Mouse (Mus musculus) right cerebral cortex, postnatal 36 days (tissue): Measurements from ENCODE around the gene Tbc1d1.

Experiments used
- DNase-seq, 2 experiments: peaks; one replicate each; pipeline ENCODE4 v3.0.0; 2022; ENCODE audit warnings: low spot score in 2 of 2, mixed read lengths in 1 of 2

The Tbc1d1 gene

GRCm38 (mm10) chr5:64237693-64238092 lies 81.6 kb downstream of the Tbc1d1 start:
- DNase-seq = no peak

- no peak for DNase-seq
These were observed 83.0 kb downstream of the Tbc1d1 start for GRCm38 (mm10) chr5:64238894-64239652.

DNA sequence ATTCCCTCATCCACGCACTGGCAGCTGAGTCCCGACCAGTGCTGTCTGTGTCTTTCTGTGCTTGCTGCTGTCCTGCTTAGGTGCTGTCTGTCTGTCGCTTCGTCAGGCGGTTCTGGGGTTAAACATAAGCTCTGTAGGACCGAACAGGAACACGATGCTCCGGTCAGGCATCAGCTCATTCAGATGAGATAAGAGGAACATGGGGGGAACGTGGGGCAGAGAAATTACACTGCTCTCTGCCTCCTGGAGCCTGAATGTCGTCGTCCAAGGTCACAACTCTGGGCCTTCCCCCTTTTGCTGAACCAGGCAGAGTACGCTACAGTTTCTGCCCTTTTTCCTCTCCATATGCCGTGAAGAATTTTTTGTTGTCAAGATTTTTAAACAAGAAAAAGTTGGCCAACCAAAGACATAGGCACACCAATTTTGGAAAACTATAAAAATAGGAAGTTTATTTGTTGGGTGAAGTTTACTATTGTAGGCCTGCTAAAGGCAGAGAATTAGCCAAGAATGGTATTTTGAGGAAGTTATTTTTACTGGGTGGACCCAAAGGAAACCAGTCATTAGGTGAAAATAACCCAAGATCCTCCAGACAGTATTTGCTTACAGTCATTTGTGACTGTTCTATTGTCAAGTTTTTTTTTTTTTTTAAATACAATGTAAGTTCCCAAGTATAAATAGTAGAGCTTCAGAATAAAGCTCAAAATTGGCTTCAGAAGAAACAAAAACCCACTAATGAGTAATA lies 85.0 kb downstream of the Tbc1d1 start:
- no peak for DNase-seq

- DNase-seq = no peak
These were observed 85.8 kb downstream of the Tbc1d1 start for GRCm38 (mm10) chr5:64241867-64242266.

DNA sequence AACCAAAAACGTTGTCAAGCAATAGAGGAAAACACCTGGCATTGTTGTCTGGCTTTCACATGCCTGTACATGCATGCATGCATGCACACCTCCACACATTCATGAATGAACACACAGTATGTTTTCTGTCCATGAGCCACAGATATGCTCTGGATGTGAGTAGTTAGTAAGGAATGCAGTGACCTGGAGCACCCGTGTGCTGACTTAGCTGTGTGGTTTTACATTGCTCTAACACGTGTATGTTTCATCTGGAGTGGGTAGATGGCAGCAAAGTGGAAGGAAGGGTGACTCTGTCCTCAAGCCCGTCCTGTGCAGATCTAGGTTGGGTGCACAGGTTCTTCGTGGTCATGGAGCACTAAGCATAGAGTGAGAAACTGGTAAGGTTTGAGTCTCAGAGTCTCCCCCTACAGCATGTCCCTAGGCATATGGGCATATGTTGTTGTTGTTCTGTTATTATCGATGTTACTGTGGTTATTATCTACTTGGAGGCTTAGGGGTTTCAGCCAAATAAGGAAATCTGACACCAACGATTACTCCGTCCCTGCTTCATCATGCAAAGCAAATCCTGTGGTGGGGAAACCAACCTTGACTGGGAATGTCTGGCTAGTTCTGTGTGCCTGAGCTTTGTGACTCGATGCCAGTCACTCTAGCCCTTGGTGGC lies 86.8 kb downstream of the Tbc1d1 start:
- no peak for DNase-seq

DNA sequence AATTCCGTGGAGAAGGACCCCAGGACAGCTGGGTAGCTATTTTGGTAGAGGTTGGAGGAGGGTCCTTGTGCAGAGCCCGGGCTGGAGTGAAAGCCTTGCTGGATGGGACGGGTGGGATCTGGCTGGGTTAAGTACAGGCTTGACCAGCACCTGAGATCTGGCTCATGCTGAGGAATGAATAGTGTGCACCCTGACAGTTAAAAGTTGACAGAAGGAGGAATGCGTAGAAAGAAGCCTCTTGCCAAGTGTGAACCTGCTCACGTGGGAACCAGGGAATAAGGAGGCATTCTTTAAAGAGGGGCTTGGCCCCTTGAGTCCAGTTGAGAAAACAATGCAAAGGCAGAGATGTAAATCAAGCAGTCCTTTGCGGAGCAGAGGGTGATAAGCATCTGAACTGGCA lies 87.6 kb downstream of the Tbc1d1 start:
- DNase-seq = no peak

DNA sequence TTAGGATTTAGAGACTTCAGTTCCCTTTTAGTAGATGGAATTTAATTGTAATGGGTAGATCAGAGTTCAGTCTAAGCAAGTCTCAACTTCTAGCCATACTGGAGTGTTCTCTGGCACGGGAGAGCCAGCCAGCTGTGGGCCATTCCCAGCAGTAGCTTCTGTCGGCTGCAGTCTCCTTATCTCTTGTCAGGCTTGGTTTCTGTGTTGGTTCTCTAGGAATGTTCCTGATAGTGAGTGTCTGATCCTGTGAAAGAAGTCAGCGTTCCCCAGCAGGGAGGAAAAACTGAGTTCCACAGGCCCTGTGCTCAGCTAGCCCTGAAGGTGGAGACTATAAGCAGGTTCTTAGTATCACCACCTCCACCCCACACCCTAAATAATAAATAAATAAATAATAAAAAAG lies 88.2 kb downstream of the Tbc1d1 start:
- no peak for DNase-seq

DNA sequence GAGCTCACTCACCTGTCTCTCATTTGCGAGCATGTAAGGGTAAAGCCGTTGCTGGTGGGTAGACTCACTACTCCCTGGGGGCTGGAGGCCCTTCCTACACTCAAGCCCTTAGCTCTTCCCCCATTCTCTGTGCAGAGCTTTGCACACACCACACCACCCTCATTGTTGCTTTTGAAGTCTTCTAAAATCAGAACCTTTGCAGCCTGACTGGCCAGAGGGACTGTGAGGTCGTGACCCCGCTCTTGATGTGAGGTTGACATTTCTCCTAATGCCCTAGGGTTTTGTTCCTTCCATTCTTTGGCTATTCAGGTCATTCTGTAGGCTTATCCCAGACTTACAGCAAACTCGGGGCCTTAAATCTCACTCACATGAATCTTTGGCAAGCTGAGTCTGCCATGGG lies 88.6 kb downstream of the Tbc1d1 start:
- DNase-seq = no peak

GRCm38 (mm10) chr5:64251435-64251834 lies 95.3 kb downstream of the Tbc1d1 start:
- no peak for DNase-seq

- DNase-seq = no peak
These were observed 98.2 kb downstream of the Tbc1d1 start for GRCm38 (mm10) chr5:64254278-64254677.

DNA sequence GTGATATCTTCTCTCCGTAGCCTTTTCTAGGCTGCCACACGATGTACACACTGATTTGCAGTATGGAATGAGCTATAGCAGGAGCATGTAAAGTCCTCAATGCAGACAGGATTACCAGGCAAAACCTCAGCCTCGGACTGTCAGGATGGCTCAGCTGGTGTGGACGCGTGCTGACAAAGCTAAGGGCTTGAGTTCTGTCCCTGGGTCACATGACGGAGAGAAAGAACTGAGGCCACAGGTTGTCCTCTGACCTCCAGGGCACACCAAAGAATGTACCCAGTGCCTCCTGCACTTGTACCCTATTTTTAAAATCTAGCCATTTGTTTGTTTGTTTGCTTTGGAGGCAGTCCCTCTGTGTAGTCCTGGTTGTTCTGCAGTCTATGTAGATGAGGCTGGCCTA lies 98.9 kb downstream of the Tbc1d1 start:
- DNase-seq = no peak

- no peak for DNase-seq
These were observed 107.2 kb downstream of the Tbc1d1 start for GRCm38 (mm10) chr5:64263348-64263747.

DNA sequence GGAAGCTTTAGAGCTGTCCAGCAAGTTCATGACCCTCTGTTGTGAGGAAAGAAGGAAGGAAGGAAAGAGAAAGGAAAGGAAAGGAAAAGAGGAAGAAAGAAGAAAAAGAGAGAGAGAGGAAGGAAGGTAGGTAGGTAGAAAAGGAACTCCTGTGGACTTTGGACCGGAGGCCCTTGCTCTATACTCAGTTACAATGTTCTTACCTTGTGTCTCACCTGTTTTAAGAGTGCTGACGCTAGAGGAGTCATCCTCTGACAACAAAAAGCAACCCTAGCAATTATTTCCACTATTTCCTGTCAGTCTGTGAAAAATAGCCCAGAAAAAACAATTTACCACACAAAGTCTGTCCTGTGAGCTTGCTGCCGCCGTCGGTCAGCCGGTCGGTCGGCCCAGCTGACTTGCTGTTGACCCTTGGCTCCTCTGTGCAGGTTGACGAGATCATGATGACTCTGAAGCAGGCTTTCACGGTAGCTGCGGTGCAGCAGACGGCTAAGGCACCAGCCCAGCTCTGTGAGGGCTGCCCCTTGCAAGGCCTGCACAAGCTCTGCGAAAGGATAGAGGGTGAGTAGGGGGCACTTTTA lies 107.9 kb downstream of the Tbc1d1 start:
- DNase-seq = no peak

GRCm38 (mm10) chr5:64265145-64265544 lies 109.0 kb downstream of the Tbc1d1 start:
- no peak for DNase-seq

- no peak for DNase-seq
These were observed 109.8 kb downstream of the Tbc1d1 start for GRCm38 (mm10) chr5:64265906-64266305.

GRCm38 (mm10) chr5:64266534-64266933 lies 110.4 kb downstream of the Tbc1d1 start:
- DNase-seq = no peak

- DNase-seq = no peak
These were observed 111.2 kb downstream of the Tbc1d1 start for GRCm38 (mm10) chr5:64267279-64267678.

DNA sequence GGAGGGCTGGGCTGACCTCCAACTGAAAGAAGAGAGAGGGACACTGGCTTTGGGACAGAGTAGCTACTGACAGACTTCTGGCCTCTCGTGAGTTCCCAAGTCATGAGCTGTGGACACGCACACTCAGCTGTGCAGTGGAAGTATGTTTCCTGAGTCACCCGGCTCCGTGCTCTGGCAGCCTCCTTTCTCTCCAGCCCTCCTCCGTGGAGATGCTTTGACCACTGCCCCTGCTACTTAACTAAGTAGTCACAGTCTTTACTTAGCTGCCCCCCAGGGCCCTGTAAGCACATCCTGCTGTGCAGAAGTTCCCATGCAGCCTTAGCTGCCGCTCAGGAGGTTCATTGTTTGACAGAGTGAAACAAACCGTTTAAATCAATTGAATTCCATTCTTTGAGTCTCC lies 113.6 kb downstream of the Tbc1d1 start:
- DNase-seq = no peak

- no peak for DNase-seq
These were observed 117.4 kb downstream of the Tbc1d1 start for GRCm38 (mm10) chr5:64273517-64273916.

GRCm38 (mm10) chr5:64274296-64274695 lies 118.2 kb downstream of the Tbc1d1 start:
- no peak for DNase-seq

DNA sequence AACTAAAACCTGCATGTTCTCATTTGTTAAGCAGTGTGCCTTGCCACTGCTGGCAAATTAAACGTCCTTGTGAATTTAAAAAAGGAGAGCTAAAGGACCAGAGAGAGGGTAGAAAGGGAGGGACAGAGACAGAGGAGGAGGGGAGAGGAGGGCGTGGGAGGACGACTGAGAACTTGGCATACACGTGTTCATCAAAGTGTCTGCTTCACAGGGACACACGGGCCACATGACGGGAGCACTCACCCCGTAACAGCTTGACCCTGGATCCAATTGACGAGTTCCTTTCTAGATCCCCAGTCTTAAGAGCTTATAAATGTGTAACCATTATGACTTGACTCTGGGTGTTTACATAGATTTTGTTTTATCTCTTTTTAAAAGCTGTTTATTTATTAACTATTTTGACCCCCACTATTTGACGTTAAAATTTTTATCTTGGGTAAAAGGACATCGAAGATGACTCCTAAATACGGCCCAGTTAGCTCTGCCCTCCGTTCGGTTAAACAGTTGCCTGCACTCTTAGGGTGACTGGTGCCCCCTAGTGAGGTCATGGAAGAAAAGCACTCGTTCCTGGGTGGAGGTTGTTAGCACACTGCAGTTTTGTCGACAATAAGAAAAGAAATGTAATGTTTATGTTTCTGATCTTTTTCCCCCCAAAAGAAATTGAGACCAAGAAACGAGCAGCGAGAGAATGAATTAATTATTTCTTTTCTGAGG lies 118.8 kb downstream of the Tbc1d1 start:
- no peak for DNase-seq
